Mouse (Mus musculus): ENCODE measurements around the gene Adamts4.

Adamts4 gene

GRCm38 (mm10) chr1:171240911-171241310 lies 9.3 kb upstream of the Adamts4 start:
- no peak for TF ChIP-seq GATA4 (IDR thresholded peaks at IDR 0.05; ENCODE audit: insufficient replicate concordance, low read length)

DNA sequence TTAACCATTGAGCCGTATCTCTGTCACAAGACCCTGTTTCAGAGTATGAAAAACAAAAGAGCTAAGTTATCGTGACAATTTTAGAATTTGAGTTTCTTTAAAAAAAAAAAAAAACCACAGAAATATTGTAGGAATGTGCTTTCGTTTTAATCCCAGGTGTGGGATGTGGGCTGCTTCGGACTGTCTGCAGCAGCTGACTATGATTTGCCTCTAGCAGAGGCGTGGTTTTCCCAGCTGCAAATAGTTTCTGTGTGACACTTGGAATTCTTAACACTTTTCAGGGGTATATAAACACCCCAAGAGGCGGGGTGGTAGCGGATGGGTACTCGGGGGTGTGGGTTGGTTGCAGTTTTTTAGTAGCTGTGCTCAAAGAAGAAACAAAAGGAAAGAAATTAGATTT lies 4.9 kb upstream of the Adamts4 start:
- TF ChIP-seq GATA4 (IDR thresholded peaks at IDR 0.05; ENCODE audit: insufficient replicate concordance, low read length): no peak

DNA sequence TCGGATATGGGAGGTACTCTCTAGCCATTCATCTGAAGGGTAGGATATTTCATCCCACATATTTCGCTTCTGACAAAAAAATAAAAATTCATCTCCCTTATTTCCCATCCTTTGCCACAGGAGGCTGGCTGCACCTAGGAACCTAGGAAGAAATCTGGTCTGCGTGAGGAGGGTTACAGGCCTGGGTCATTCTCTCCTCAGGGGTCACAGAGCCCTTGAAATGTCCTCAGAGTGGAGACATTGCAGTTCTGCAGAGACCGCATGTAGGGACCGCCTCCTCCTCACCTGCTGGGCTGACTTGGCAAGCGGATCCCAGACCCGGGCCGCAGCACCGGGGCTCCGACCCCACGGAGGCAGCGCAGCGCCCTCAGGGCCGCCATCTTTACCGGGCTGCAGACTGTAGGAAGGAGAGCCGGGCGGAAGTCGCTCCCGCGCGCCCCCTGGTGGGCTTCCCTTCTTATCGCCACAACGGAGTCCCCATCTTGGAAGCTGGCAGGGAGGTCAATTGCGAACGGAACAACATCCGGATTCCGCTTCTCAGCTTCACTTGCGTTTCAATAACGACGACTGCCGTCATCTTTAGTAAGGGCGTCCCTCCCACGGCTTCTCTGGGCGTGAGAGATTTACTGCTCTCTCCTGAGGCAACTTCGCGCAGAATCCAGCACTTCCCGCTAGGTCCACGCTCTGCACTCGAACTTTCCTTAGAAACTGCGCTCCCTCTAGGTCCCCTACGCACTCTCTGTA lies 3.3 kb upstream of the Adamts4 start:
- TF ChIP-seq GATA4 (IDR thresholded peaks at IDR 0.05; ENCODE audit: insufficient replicate concordance, low read length): peak; percentile 99; the same call in 1 of the 2 replicates

- TF ChIP-seq GATA4 (IDR thresholded peaks at IDR 0.05; ENCODE audit: insufficient replicate concordance, low read length): no peak
Measured at GRCm38 (mm10) chr1:171247453-171247841, 2.8 kb upstream of the Adamts4 start.

DNA sequence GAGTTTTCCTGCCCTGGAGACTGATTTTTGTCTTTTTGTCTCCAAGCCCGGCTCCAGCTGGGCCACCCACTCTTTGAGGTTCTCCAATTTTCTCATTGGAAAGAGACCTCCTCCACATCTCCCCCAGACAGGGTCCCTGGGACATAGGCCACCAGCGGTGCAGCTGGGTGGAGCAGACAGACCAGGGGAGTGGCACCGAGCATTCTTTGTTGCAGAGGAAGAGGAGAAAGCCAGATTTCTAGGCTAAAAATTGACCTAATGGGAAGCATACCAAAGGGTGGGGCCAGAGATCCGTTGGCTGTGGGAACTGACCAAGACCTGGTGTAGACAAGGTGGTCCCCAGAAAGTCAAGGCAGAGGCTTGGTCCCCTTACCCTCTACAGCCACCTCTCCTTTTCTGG lies 2.3 kb upstream of the Adamts4 start:
- no peak for TF ChIP-seq GATA4 (IDR thresholded peaks at IDR 0.05; ENCODE audit: insufficient replicate concordance, low read length)

GRCm38 (mm10) chr1:171248386-171249226 lies 1.6 kb upstream of the Adamts4 start:
- no peak for TF ChIP-seq GATA4 (IDR thresholded peaks at IDR 0.05; ENCODE audit: insufficient replicate concordance, low read length)

DNA sequence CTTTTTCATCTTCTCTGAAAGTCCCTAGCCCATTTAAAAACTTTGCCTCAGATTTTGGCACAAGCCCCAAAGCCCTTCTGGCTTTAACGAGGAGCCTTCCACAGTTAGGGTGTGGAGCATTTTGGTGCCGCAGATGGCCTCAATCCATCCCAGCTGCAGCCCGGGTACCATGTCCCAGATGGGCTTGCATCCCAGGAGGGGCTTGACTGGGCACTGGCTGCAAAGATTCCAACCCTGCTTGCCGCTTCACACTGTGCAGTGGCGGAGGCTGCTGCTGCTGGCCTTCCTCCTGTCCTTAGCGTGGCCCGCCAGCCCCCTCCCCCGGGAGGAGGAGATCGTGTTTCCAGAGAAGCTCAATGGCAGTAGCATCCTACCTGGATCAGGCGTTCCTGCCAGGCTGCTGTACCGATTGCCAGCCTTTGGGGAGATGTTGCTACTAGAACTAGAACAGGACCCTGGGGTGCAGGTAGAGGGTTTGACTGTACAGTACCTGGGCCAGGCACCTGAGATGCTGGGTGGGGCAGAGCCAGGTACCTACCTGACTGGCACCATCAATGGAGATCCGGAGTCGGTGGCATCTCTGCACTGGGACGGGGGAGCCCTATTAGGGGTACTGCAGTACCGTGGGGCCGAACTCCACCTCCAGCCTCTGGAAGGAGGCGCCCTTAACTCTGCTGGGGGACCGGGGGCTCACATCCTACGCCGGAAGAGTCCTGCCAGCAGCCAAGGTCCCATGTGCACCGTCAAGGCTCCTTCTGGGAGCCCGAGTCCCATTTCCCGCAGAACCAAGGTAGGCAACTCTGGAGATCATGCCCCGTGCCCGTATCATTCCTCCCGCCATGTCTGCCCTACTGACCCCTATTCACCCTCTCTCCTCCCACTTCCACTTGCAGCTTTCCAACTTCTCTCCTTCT lies 716 bp downstream of the Adamts4 start, which contains the start of gene Ndufs2:
TSS of gene Ndufs2 (minus strand) at position 709 of the 914 bp plus-strand sequence.
- TF ChIP-seq GATA4 (IDR thresholded peaks at IDR 0.05; ENCODE audit: insufficient replicate concordance, low read length): no peak

- no peak for TF ChIP-seq GATA4 (IDR thresholded peaks at IDR 0.05; ENCODE audit: insufficient replicate concordance, low read length)
Measured at GRCm38 (mm10) chr1:171251594-171252324, 1.5 kb downstream of the Adamts4 start.

- no peak for TF ChIP-seq GATA4 (IDR thresholded peaks at IDR 0.05; ENCODE audit: insufficient replicate concordance, low read length)
Measured at GRCm38 (mm10) chr1:171252415-171252814, 2.2 kb downstream of the Adamts4 start.

- TF ChIP-seq GATA4 (IDR thresholded peaks at IDR 0.05; ENCODE audit: insufficient replicate concordance, low read length): no peak
Measured at GRCm38 (mm10) chr1:171256095-171256818, 6.0 kb downstream of the Adamts4 start.

GRCm38 (mm10) chr1:171256937-171257548 lies 6.8 kb downstream of the Adamts4 start:
- TF ChIP-seq GATA4 (IDR thresholded peaks at IDR 0.05; ENCODE audit: insufficient replicate concordance, low read length): no peak

DNA sequence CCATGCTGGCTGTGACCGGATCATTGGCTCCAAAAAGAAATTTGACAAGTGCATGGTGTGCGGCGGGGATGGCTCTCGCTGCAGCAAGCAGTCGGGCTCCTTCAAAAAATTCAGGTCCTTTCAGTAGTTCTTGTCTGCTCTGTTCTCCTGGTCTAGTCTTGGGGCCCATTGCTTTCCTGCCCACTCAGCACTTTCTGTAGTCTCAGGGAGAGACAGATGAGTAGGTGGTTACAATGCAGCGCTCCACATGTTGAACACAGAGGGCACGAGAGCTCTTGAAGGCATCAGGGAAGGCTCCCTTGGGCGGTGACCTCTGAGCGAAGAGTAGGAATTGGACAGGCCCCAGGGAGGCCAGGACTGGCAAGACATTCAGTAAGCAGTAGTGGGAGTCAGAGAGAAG lies 7.6 kb downstream of the Adamts4 start:
- TF ChIP-seq GATA4 (IDR thresholded peaks at IDR 0.05; ENCODE audit: insufficient replicate concordance, low read length): no peak

DNA sequence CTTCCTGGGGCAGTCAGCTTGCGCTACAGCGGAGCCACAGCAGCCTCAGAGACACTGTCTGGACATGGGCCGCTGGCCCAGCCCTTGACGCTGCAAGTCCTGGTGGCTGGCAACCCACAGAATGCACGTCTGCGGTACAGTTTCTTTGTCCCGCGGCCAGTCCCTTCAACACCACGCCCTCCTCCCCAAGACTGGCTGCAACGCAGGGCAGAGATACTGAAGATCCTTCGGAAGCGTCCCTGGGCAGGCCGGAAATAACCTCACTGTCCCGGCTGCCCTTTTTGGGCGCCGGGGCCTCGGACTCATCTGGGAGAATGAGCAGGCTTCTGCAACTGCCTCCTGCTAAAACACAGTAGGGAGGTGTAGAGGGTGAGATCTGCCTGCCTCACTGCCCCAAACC lies 8.7 kb downstream of the Adamts4 start:
- no peak for TF ChIP-seq GATA4 (IDR thresholded peaks at IDR 0.05; ENCODE audit: insufficient replicate concordance, low read length)

Data from liver, adult (tissue).